Mouse (Mus musculus): Measurements from ENCODE around the gene Fbxw9. TPM values are rescaled to one million over a fixed set of nuclear protein-coding genes. Genes with fewer than 3 reads are reported as not detected.

The Fbxw9 gene
- 48.6 and 50.8 TPM in 2 replicates for polyA plus RNA-seq (2015; fragmentation: Nextera tagmentation; extraction: Ambion mirVana)

DNA sequence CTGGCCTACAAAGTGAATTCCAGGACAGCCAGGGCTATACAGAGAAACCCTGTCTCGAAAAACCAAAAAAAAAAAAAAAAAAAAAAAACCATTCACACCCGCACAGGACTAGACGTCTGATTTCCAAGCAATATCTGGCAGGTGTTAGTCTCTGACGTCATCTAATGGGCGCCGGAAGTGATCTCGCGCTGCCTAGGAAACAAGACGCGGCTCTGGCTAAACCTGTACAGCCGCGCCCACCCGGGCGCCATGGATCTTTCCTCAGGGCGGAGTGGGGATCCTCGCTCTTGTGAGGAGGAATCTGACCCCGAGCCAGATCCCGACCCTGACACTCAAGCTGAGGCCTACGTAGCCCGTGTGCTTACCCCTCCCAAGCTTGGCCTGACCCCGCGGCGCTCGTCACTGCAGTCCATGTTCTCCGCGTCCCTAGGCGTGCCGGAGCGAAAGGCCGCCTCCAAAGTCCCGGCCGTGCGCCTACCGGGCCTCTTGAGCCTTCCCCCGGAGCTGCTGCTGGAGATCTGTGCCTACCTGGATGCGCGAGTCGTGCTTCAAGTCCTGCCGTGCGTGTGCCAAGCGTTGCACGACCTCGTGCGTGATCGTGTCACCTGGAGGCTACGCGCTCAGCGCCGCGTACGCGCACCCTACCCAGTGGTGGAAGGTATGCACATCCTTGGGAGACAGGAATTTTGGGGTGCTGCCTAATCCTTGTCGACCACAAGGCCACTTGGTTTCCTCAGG lies at the start of gene Fbxw9:
Fbxw9 (plus strand) TSS at position 177 of the 738 bp plus-strand sequence.
- peak; percentile 93 for ATAC-seq (ENCODE audit: low read depth)
- Histone ChIP-seq H3K27ac (replicated peaks) (peak within 1 kb of the TSS; percentile 64), H3K36me3 (peaks cover 45% of the 10 kb centered on the region), H3K27me3 (no peaks in the 10 kb centered on the region), H3K4me1 (replicated peaks) (peaks cover 22% of the 10 kb centered on the region), H3K9me3 (no peaks in the 10 kb centered on the region), H3K4me3 (peak within 1 kb of the TSS; percentile 96), H3K9ac (peak within 1 kb of the TSS; percentile 81), H3K4me2 (peak within 1 kb of the TSS; percentile 98)
- 1% methylated on average over 52 of the region's 53 CpGs for WGBS

GRCm38 (mm10) chr8:85011242-85011641 lies 48.6 kb upstream of the Fbxw9 start:
- H3K9me3 ChIP-seq, result no peaks in the 10 kb centered on the region
- no peaks in the 10 kb centered on the region for H3K36me3 ChIP-seq
- H3K9ac ChIP-seq, result no peak overlapping the region
- H3K4me2 ChIP-seq, result no peak overlapping the region
- H3K4me1 ChIP-seq (replicated peaks), result peaks cover 9% of the 10 kb centered on the region; the same call in 1 of the 2 replicates
- WGBS, result 17% methylated on average over 28 of the region's 28 CpGs
- H3K27me3 ChIP-seq, result peaks cover 73% of the 10 kb centered on the region
- H3K4me3 ChIP-seq, result no peak overlapping the region
- no peak for ATAC-seq (ENCODE audit: low read depth)
- no peak overlapping the region for H3K27ac ChIP-seq (replicated peaks)

GRCm38 (mm10) chr8:85013230-85013840 lies 46.5 kb upstream of the Fbxw9 start:
- peak; percentile 80; the same call in 1 of the 2 replicates for ATAC-seq (ENCODE audit: low read depth)
- Histone ChIP-seq H3K4me2 (peak overlapping the region; percentile 64), H3K4me1 (replicated peaks) (peaks cover 9% of the 10 kb centered on the region; the same call in 1 of the 2 replicates), H3K36me3 (peaks cover 17% of the 10 kb centered on the region), H3K4me3 (peak overlapping the region; percentile 33), H3K27ac (replicated peaks) (no peak overlapping the region), H3K27me3 (peaks cover 60% of the 10 kb centered on the region), H3K9me3 (no peaks in the 10 kb centered on the region), H3K9ac (peak overlapping the region; percentile 65)
- WGBS, result 4% methylated on average over 25 of the region's 26 CpGs

DNA sequence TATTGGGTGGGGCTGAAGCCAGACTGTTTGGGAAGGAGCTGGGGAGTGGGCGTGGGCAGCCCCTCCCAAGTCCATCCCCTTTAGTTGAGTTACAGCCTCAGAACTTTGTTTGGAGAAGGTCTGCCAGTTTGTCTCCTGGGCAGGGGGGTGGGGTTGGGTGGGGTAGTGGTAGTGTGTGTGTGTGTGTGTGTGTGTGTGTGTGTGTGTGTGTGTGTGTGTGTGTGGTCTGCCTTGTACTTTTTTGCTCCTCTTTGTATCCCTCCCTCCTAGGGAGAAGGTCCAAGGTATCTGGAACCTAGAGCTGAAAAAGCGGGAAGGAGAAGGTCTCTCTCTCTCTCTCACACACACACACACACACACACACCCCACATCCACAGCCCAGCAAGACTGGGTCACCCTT lies 45.4 kb upstream of the Fbxw9 start, which contains the start of gene Best2:
Best2 (minus strand) TSS at position 101 of the 400 bp plus-strand sequence.
- Histone ChIP-seq H3K36me3 (peaks cover 28% of the 10 kb centered on the region), H3K27ac (replicated peaks) (no peak within 1 kb of the TSS), H3K4me2 (peak within 1 kb of the TSS; percentile 64), H3K9ac (peak within 1 kb of the TSS; percentile 65), H3K27me3 (peaks cover 51% of the 10 kb centered on the region), H3K4me3 (peak within 1 kb of the TSS; percentile 33), H3K4me1 (replicated peaks) (peaks cover 9% of the 10 kb centered on the region; the same call in 1 of the 2 replicates), H3K9me3 (no peaks in the 10 kb centered on the region)
- 64% methylated on average over 2 of the region's 2 CpGs for WGBS
- ATAC-seq (ENCODE audit: low read depth), result no peak

- Histone ChIP-seq H3K36me3 (peaks cover 51% of the 10 kb centered on the region), H3K27me3 (peaks cover 34% of the 10 kb centered on the region), H3K4me3 (no peak overlapping the region), H3K4me1 (replicated peaks) (peaks cover 6% of the 10 kb centered on the region; the same call in 1 of the 2 replicates), H3K4me2 (no peak overlapping the region), H3K27ac (replicated peaks) (no peak overlapping the region), H3K9me3 (no peaks in the 10 kb centered on the region), H3K9ac (no peak overlapping the region)
- no peak for ATAC-seq (ENCODE audit: low read depth)
- 77% methylated on average over 10 of the region's 10 CpGs for WGBS
These were observed 43.1 kb upstream of the Fbxw9 start for GRCm38 (mm10) chr8:85016724-85017123.

DNA sequence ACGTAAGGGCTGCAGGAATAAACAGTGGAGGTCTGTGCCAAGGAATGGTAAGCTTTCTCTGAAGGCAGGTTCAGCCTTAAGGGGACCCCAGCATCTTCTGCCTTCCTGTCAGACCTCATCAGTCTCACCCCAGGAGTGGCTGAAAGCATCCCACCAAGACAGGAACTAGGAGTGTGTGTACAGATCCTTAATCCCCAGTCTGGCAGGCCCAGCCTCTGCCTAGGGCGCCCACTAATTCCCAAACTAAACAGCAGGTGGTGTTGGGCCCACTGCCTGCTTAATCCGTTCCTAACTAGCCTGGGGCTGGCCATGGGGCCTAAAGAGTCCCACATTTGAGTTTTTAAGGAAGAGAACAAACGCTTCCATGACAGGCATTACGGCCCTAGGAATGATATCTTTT lies 42.6 kb upstream of the Fbxw9 start:
- H3K4me1 ChIP-seq (replicated peaks), result peaks cover 6% of the 10 kb centered on the region; the same call in 1 of the 2 replicates
- ATAC-seq (ENCODE audit: low read depth), result no peak
- H3K27ac ChIP-seq (replicated peaks), result no peak overlapping the region
- no peak overlapping the region for H3K9ac ChIP-seq
- no peak overlapping the region for H3K4me3 ChIP-seq
- H3K9me3 ChIP-seq, result no peaks in the 10 kb centered on the region
- peaks cover 56% of the 10 kb centered on the region for H3K36me3 ChIP-seq
- H3K4me2 ChIP-seq, result no peak overlapping the region
- peaks cover 29% of the 10 kb centered on the region for H3K27me3 ChIP-seq
- 66% methylated on average over 5 of the region's 5 CpGs for WGBS

DNA sequence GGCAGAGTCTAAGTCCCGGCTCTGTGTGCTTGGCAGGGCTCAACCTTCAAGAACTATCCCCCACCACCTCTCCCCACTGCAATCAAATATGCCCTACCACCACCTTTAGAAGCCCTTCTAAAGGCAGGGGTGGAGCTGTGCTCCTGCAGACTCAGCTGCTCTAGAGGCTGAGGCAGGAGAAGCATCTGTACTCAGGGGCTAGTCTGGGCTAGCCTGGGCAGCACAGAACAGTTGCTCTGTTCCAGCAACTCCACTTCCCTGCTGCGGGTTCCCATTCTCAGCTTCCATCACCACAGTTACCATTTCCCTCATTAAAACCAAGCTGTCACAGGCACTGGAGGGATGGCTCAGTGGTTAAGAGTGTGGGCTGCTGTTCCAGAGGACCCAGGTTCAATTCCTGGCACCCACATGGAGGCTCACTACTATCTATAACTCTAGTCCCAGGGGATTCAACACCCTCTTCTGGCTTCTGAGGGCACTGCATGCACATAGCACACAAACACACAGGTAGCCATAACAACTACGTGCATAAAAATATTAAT lies 38.3 kb upstream of the Fbxw9 start:
- Histone ChIP-seq H3K27ac (replicated peaks) (no peak overlapping the region), H3K9me3 (no peaks in the 10 kb centered on the region), H3K9ac (no peak overlapping the region), H3K27me3 (no peaks in the 10 kb centered on the region), H3K36me3 (peaks cover 74% of the 10 kb centered on the region), H3K4me1 (replicated peaks) (peaks cover 24% of the 10 kb centered on the region), H3K4me2 (no peak overlapping the region), H3K4me3 (no peak overlapping the region)
- ATAC-seq (ENCODE audit: low read depth), result no peak
- 95% methylated on average over 3 of the region's 3 CpGs for WGBS

- ATAC-seq (ENCODE audit: low read depth), result no peak
- no peak overlapping the region for H3K9ac ChIP-seq
These were observed 36.0 kb upstream of the Fbxw9 start for GRCm38 (mm10) chr8:85023846-85024245.

GRCm38 (mm10) chr8:85025098-85025932 lies 34.5 kb upstream of the Fbxw9 start, which contains the start of gene Asna1:
Asna1 (minus strand) TSS chr8:85025281.
- WGBS, result 6% methylated on average over 30 of the region's 30 CpGs
- peak; percentile 87 for ATAC-seq (ENCODE audit: low read depth)
- Histone ChIP-seq H3K4me2 (peak within 1 kb of the TSS; percentile 96), H3K4me1 (replicated peaks) (peaks cover 43% of the 10 kb centered on the region), H3K4me3 (peak within 1 kb of the TSS; percentile 86), H3K9ac (peak within 1 kb of the TSS; percentile 89), H3K36me3 (peaks cover 48% of the 10 kb centered on the region), H3K27ac (replicated peaks) (peak within 1 kb of the TSS; percentile 93), H3K9me3 (no peaks in the 10 kb centered on the region), H3K27me3 (no peaks in the 10 kb centered on the region)

More at GRCm38 (mm10) chr8:85023846-85024245, 36.0 kb upstream of the Fbxw9 start:
- H3K9me3 ChIP-seq, result no peaks in the 10 kb centered on the region
- 98% methylated on average over 3 of the region's 3 CpGs for WGBS
- H3K4me2 ChIP-seq, result peak overlapping the region; percentile 96
- H3K27me3 ChIP-seq, result no peaks in the 10 kb centered on the region
- H3K27ac ChIP-seq (replicated peaks), result no peak overlapping the region
- peaks cover 38% of the 10 kb centered on the region for H3K4me1 ChIP-seq (replicated peaks)
- H3K36me3 ChIP-seq, result peaks cover 52% of the 10 kb centered on the region
- peak overlapping the region; percentile 86; the same call in 1 of the 2 replicates for H3K4me3 ChIP-seq

DNA sequence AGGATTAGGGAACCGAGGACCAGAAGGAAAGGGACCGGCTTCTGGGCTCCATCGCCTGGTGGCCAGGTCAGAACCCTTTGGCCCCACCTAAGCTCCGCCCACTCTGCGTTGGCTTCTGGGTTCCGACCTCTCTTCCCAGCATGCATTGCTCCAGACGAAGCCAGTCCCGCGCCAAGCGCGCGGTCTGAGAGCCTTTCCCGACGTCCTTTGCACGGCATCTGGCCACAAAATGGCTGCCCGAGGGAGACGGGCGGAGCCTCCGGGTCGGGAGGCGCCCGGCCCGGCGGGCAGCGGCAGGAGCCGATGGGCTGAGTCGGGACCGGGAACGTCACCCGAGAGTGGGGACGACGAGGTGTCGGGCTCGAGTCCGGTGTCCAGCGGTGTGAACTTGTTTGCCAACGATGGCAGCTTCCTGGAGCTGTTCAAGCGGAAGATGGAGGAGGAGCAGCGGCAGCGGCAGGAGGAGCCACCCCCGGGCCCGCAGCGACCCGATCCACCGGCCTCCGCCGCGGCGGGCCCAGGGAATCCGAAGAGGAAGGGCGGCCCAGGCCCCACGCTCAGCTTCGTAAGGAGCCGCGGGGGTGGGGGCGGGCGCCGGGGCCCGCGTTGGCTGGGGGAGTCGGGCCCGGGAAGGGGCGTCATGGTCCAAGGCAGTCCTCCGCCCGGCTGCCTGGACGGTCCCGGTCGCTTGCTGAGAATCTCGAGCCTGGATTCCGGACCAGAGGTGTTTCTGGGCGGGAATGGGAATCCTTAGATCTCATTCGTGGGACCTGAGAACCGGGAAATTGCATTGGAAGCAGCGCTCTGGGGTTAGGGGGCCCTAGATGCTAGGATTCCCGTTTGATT lies 33.0 kb upstream of the Fbxw9 start, which contains the start of gene Trir:
Trir (plus strand) TSS at position 154 of the 846 bp plus-strand sequence.
- whole genome bisulfite sequencing, result under 1% methylated on average over 75 of the region's 75 CpGs
- Histone ChIP-seq H3K36me3 (peaks cover 46% of the 10 kb centered on the region), H3K4me1 (replicated peaks) (peaks cover 43% of the 10 kb centered on the region), H3K27me3 (no peaks in the 10 kb centered on the region), H3K4me2 (peak within 1 kb of the TSS; percentile 96), H3K9me3 (no peaks in the 10 kb centered on the region), H3K9ac (peak within 1 kb of the TSS; percentile 99), H3K4me3 (peak within 1 kb of the TSS; percentile 86), H3K27ac (replicated peaks) (peak within 1 kb of the TSS; percentile 93)
- peak; percentile 69 for ATAC-seq (ENCODE audit: low read depth)

DNA sequence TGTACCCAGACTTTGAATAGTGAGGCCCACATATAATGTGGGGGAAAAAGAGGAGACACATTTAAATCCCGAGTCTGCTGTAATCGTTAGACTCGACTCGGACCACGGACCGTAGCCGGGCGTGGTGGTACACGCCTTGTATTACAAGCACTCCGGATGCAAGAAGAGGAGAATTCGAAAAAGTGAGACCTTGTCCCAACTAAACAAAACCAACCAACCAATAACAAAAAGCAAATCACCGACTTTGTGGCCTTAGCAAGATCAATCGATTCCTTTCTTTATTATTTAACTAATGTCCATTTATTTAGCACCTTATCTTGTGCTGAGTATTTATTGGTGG lies 32.4 kb upstream of the Fbxw9 start:
- Histone ChIP-seq H3K4me1 (replicated peaks) (peaks cover 43% of the 10 kb centered on the region), H3K9me3 (no peaks in the 10 kb centered on the region), H3K9ac (peak overlapping the region; percentile 99), H3K4me3 (peak overlapping the region; percentile 86), H3K27me3 (no peaks in the 10 kb centered on the region), H3K4me2 (peak overlapping the region; percentile 96), H3K36me3 (peaks cover 46% of the 10 kb centered on the region), H3K27ac (replicated peaks) (peak overlapping the region; percentile 93)
- no peak for ATAC-seq (ENCODE audit: low read depth)
- under 1% methylated on average over 13 of the region's 13 CpGs for WGBS
